Mouse (Mus musculus) c-Kit-positive CD71-positive TER-119-positive erythroid progenitor cells, embryonic 14.5 days (primary cell): ENCODE measurements around the gene Runx2.

Experiments
- DNase-seq: peaks from one replicate; pipeline ENCODE4 v3.0.0-alpha.2; 2013; ENCODE audit warnings: low spot score

Gene Runx2

GRCm38 (mm10) chr17:44618691-44619090 lies 195.9 kb downstream of the Runx2 start:
- DNase-seq, result no peak

- DNase-seq, result no peak
These were observed 196.4 kb downstream of the Runx2 start for GRCm38 (mm10) chr17:44618175-44618574.

DNA sequence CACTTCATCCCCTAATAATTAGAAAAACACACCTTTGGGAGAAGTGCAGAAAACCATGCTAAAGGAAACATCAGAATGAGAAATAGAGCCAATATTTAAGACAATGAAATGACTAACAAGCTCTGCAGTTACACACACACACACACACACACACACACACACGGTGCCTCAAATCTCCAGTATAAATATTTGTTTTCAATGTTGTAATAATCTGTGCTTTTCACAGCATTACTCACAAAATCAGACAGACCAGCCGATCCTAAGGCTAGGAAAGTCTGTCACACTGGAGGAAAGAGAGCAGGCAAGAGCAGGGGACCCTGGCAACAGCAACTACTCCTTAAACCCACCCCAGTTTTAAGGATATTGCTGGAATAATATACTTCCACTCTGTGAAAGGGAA lies 196.9 kb downstream of the Runx2 start:
- no peak for DNase-seq

DNA sequence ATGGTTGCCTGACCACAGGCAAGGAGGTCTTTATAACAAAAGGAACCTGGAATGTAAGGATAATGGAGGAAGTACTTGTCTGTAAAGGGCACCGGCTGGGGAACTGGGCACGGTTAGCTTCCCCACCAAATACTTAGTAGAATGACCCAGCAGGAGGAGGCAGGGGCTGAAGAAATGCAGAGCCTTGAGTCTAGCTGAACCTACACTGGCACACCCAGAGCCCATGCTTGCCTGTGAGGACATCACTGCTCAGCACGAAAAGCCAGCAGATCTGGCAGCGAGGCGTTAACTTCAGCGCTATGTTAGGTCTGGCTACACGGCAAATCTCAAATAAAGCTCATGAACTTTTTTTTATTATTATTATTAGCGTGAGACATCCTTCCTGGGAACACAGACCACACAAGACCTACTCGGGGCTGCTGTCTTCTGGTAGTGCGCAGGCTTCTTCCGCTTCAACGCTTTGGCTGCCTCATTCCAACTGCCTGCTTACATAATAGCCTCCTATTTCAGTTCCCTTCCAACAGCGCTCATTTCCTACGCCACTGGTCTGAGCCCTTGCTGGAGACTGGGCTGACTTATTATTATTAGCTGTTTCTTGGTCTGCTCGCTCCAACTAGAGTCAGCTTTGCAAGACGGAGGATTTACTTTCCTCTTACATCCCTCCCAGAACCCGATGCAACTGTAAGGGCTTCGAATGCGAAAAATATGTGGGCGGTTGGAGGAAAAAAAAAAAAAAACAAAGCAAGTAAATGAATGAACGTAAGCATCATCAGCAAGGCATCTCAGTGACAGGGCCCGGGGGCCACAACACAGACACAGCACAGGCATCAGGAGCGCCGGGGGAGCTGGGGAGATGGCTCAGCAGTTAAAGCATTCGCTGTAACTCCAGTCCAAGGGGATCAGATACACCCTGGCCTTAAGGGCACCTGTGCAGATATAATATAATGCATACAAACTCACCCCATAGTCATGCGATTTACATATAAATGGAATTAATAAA lies 200.6 kb downstream of the Runx2 start:
- no peak for DNase-seq

DNA sequence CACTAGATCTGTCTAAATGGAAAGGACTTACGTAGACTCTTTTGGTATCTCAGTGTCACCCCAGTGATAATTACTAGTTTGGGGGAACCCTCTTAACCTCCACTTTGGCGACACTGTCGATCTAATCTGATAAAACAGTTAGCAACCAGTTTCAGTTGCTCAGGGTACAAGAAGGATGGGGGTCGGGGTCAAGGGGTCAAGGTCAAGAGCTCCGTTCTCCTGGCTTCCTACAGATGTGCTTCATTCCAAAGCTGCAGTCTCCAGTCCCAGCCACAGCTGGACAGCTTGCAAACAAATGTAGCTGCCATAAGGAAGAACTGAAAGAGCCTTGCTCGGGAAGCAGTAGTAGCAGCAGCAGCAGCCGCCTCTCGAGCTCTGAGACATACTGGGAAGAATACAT lies 202.0 kb downstream of the Runx2 start:
- DNase-seq, result no peak

- DNase-seq, result no peak
These were observed 202.6 kb downstream of the Runx2 start for GRCm38 (mm10) chr17:44612002-44612401.

DNA sequence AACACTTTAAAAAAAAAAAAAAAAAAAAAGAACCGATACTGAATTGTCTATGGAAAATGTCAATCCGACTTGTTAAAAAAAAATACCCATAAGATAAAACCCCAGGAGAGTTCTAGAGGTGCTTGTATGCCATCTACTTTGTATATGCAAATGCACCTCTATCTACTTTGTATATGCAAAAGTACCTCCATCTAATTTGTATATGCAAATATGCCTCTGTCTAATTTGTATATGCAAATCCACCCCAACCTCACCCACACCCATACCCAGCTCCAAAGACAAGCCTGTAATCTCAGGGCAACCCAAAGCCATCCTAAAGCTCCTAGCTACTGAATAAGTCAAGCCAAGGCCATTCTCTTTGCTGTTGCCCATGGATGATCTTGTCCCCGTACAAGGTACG lies 203.1 kb downstream of the Runx2 start:
- DNase-seq, result no peak

DNA sequence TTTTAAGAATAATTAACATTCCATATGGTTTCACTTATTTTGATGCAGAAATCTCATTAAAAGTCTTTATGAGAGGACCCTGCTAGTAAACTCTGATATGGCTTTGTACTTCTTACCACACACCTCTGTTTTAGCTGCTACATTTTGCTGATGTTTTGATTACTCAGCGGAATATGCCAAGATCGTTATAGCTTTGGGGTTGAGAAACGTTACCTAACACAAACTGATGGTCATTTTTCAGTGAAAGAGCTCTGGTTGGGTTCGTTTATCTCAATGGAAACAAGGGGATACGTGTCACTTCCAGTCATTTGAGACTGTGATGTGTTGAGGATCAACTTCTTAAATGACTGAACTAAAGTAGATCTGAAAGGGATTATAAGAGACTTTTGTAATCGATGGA lies 203.8 kb downstream of the Runx2 start:
- no peak for DNase-seq

- no peak for DNase-seq
These were observed 204.5 kb downstream of the Runx2 start for GRCm38 (mm10) chr17:44609897-44610641.

- DNase-seq, result no peak
These were observed 205.2 kb downstream of the Runx2 start for GRCm38 (mm10) chr17:44609356-44609755.

DNA sequence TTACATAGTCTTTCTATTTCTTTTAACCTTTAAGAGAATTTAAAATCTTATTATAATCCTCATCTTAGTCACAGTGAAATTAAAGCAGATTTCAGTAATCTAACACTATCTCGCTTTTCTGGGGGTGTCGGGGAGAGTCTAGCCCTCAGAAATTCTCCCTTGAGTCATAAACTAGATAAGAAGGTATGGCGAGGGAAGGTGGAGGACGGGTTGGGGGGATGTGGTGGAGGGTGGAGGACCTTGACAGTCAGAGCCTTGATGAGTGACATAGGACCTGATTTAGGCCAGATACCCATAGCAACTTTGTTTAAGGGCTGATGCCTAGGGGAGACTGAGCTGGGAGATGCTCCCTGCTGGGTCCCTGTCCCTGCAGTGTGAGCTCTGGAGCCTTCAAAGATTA lies 205.7 kb downstream of the Runx2 start:
- no peak for DNase-seq

DNA sequence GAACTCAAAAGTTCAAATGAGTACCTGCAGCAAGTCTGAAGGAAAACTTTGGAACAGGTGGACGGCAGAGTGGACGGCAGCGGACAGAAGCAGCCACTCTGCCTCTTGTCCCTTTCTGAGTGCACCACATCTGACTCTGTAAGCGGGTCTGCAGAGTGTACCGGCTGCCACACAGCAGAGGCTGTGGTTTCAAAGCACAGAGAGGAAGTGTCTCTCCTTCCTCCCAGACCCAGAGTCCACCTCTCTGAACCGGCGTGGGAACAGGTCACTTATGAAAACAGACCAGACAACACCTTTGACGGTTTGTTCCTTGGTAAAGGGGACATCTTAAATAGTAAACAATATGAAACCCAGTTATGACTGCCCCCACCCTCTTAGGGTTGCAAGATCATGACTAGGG lies 207.2 kb downstream of the Runx2 start:
- no peak for DNase-seq

DNA sequence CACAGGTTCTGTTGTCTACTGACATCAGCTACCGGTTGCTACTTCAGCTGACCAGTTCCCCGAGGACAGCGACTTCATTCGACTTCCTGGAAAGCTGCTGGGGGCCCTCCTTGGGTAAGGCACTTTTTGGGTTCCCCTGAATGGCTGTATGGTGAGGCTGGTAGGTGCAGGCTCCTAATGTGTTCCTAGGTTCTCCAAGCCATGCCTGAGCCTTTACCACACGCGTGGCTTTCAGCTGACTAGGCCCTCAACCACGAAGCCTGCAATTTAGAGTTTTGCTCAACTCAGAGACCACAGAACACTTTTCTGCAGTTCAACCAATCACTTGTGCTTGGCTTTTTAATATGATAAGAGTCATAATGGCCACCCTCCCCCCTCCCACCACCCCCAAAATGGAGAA lies 208.4 kb downstream of the Runx2 start:
- no peak for DNase-seq

DNA sequence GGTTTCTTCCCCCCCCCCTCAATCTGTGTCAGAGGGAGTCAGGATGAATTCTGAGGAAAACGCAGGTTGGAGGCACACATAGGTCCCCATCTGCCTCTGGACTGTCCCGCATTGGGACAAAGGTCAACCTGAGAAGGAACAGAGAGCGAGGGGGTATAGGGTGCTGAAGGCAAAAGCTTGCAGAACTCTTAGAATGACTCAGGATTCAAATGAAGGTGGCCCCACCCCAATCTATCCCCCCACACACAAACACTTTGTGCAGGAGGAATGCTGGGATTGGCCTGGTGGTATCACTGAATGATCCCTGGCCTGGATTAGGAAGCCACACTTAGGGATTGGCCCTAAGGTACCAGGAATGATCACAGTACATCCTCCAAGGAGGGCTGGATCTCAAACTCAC lies 208.8 kb downstream of the Runx2 start:
- no peak for DNase-seq

GRCm38 (mm10) chr17:44603170-44603569 lies 211.4 kb downstream of the Runx2 start:
- DNase-seq, result no peak

GRCm38 (mm10) chr17:44601317-44602021 lies 213.1 kb downstream of the Runx2 start:
- no peak for DNase-seq

DNA sequence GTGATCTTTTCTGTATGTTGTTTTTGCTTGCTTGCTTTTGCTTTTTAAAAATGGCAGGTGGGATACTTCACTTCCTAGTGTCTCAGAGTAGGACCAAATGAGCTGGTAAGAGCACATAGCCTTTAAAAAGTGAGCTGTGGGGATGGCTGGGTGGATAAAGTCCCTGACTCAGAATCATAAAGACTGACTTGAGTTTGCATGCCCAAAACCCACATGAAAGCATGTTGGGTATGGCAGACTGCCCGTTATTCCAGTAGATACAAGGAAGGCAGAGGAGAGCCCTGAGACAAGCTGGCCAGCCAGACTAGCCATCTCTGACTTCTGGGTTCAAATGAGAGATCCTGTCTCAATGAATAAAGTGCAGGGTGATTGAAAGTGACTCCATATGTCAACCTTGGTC lies 214.7 kb downstream of the Runx2 start:
- no peak for DNase-seq

DNA sequence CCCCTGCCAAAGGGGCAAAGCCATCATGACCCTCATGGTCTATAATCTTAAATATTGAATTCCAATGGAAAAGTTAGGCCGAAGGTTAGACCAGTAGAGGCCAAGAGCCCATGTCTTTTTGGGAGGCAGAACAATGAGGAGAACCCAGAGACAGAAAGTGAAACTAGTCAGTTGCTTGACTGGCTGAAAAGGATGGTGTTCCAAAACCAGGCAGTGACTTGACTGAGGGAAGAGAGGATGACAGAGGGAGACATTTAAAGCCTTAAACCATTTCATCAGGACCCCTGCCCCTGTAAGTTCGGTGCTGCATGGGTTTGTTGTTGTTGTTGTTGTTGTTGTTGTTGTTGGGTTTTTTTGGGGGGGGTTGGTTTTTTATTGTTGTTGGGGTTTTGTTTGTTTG lies 215.5 kb downstream of the Runx2 start:
- no peak for DNase-seq

- DNase-seq, result no peak
These were observed 216.6 kb downstream of the Runx2 start for GRCm38 (mm10) chr17:44597918-44598504.

GRCm38 (mm10) chr17:44592737-44593090 lies 221.9 kb downstream of the Runx2 start:
- no peak for DNase-seq

GRCm38 (mm10) chr17:44592067-44592736 lies 222.4 kb downstream of the Runx2 start:
- DNase-seq, result no peak

DNA sequence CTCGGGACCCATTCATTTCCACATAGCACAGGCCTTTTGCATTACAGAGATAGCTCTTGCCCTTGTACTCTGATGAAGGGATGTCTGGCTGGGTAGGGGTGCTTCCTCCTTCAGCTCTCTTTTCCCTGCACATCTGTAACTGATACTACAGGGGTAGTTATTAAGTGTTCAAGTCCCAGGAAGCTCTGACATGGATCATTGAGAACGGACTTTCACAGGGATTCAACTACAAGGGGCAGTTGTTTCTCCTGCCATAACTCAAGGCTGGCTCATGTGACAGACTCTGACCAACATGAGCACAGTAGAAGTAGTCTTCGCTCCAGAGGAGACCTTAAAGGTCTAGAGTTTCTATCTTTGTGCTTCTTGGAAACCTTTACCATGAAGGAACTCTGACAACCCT lies 226.1 kb downstream of the Runx2 start:
- no peak for DNase-seq
